Mouse (Mus musculus) embryonic fibroblast, embryonic 13.5 days (primary cell): ENCODE data around the gene Thada.

Source experiments
- CTCF ChIP-seq: IDR thresholded peaks from 2 replicates; pipeline ENCODE4 v1.5.1; 2011; ENCODE audit warnings: mild to moderate bottlenecking, control low read depth, low read length, moderate library complexity, borderline replicate concordance; ENCODE audit not compliant: insufficient read depth
- POLR2A ChIP-seq: IDR thresholded peaks from 2 replicates; pipeline ENCODE4 v1.6.1; 2011; ENCODE audit warnings: low read depth, mild to moderate bottlenecking, control low read depth, low read length, moderate library complexity

GRCm38 (mm10) chr17:84434233-84434632 is 31.8 kb downstream of the Thada start:
- no peak for TF ChIP-seq CTCF
- no peak for TF ChIP-seq POLR2A
